Mouse (Mus musculus) heart, adult 2 months (tissue): ENCODE data around the gene Gins2. TPM values are rescaled to one million over a fixed set of nuclear protein-coding genes. Genes with fewer than 3 reads are reported as not detected.

Source experiments
- DNase-seq, 2 experiments: peaks; one replicate each; pipeline ENCODE4 v3.0.0; 2021
- H3K27ac ChIP-seq: fragments of 200-600 bp; 2 replicates; pipeline ENCODE4 v1.8.1; 2022
- H3K27me3 ChIP-seq: fragments of 200-500 bp; 2 replicates; pipeline ENCODE4 v1.6.1; 2012; ENCODE audit warnings: mild to moderate bottlenecking, low read length, inconsistent platforms, mixed read lengths; ENCODE audit not compliant: control insufficient read depth, insufficient read depth
- H3K36me3 ChIP-seq: fragments of 200-500 bp; 2 replicates; pipeline ENCODE4 v1.6.1; 2012; ENCODE audit warnings: low read length, inconsistent platforms; ENCODE audit not compliant: control insufficient read depth, insufficient read depth
- H3K4me1 ChIP-seq: fragments of 200-500 bp; 2 replicates; pipeline ENCODE4 v1.6.1; 2011; ENCODE audit warnings: low read length; ENCODE audit not compliant: control insufficient read depth, insufficient read depth
- H3K4me3 ChIP-seq: fragments of 200-600 bp; 2 replicates; pipeline ENCODE4 v1.8.1; 2022
- H3K79me2 ChIP-seq: fragments of 200-500 bp; replicated peaks from 2 replicates; pipeline ENCODE4 v1.6.1; 2012; ENCODE audit warnings: mild to moderate bottlenecking, inconsistent platforms, low read length, moderate library complexity, mixed read lengths; ENCODE audit not compliant: control insufficient read depth, insufficient read depth
- H3K9ac ChIP-seq: fragments of 200-500 bp; 2 replicates; pipeline ENCODE4 v1.6.1; 2012; ENCODE audit warnings: low read depth, mild to moderate bottlenecking, control low read depth, inconsistent platforms, low read length, mixed read lengths
- CTCF ChIP-seq: fragments of 200-600 bp; IDR thresholded peaks from 2 replicates; pipeline ENCODE4 v1.8.1; 2022; ENCODE audit warnings: antibody characterized with exemption, mild to moderate bottlenecking, moderate library complexity
- EP300 ChIP-seq: fragments of 200-500 bp; IDR thresholded peaks from 2 replicates; pipeline ENCODE4 v1.6.1; 2011; ENCODE audit warnings: low read depth, low read length, control low read depth; ENCODE audit not compliant: insufficient read depth
- POLR2A ChIP-seq: fragments of 200-500 bp; IDR thresholded peaks from 2 replicates; pipeline ENCODE4 v1.6.1; 2011; ENCODE audit warnings: mild to moderate bottlenecking, low read depth, low read length, control low read depth; ENCODE audit not compliant: insufficient read depth
- WGBS: fragments of 180-500 bp; shearing (Covaris S2); methylation state at CpG from one replicate; pipeline ENCODE4 v1.1.7; 2018; 5-methylcytosine and 5-hydroxymethylcytosine counted together
- intact Hi-C: fragments of 180-260 bp; cut with DNase I; formaldehyde crosslinking; loops from one replicate; pipeline ENCODE4 v1.15.1; 2025
- polyA plus RNA-seq: library from polyadenylated mRNA; depleted of rRNA; stranded (reverse); fragments of >200 nt; gene quantifications from 2 replicates; pipeline ENCODE4 v1.2.3, GENCODE M21; 2012
- total RNA-seq, 2 experiments: library from RNA; stranded (reverse); gene quantifications; 2 replicates each; pipeline ENCODE4 v1.2.3; 2021

Gins2 gene
- total and polyA plus RNA-seq, 3 experiments: 1.1 to 1.5 (median 1.3) TPM

DNA sequence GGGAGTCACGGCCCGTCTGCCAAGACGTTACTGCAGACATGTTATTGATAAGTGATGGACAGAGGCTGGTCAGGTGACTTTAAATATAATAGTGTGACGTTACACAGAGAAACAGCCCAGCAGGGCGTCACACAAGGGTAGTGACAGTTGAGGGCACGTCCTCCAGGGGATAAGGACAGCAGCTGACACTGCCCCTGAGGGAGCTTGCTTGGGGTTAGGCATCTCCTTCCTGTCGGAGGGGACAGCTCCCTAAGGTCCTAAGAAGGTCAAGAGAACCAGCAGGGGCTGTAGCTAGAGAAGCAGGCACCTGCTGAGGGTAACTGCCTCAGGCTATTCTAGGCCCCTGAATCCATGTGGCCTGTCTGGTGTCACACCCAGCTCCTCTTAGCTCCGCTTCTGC lies 17.5 kb downstream of the Gins2 start:
- DNase-seq: no peak
- intact Hi-C loops: no loop called here
- H3K9ac ChIP-seq: no peak overlapping the region
- H3K36me3 ChIP-seq: no peaks in the 10 kb centered on the region
- no peak overlapping the region for H3K27ac ChIP-seq
- no peak overlapping the region for H3K4me3 ChIP-seq
- H3K4me1 ChIP-seq: no peaks in the 10 kb centered on the region
- 89% methylated on average over 8 of the region's 8 CpGs for WGBS
- H3K79me2 ChIP-seq: no peaks in the 10 kb centered on the region
- TF ChIP-seq POLR2A (no peak), EP300 (no peak), CTCF (no peak)
- no peaks in the 10 kb centered on the region for H3K27me3 ChIP-seq

DNA sequence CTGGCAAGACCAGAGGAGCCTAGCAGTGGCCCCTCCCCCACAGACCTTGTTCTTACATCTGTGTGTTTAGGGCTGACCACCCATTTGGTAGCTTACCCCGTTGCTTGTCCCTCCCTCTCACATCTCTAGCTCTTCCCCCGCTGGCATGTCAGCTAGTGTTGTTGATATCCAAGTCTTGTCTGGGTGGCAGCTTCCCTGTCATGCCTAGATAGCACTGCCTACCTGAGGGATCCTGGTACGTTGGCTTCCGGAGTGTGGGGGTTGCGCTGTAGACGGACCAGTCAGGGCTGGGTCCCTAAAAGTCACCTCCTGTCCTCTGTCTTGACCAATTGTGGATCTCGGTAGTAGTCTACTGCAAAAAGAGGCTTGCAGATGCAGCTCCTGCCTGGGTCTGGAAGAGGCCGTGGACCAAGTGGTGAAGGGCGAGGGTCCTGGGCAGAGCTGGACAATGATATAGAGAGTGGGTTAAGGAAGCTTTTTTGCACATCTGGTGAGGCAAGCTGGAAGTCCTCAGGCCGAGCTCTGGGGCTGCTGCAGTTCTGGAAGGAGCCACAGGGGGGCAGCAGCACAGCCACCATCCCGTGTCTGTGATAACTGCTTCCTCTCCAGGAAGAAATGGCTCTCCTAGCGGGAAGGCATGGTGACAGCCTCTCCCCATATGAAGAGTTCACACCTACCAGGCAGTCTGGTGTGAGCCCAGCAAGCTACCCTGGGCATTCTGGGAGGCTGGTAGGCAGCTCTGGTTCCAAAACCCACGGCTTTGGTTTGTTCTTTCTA lies 19.0 kb downstream of the Gins2 start:
- Histone ChIP-seq H3K4me1 (no peaks in the 10 kb centered on the region; the same call in 1 of the 2 replicates), H3K27me3 (no peaks in the 10 kb centered on the region), H3K27ac (no peak overlapping the region), H3K4me3 (no peak overlapping the region), H3K79me2 (no peaks in the 10 kb centered on the region), H3K36me3 (no peaks in the 10 kb centered on the region), H3K9ac (no peak overlapping the region)
- peak; percentile 75 to 89 for DNase-seq
- 50% methylated on average over 13 of the region's 13 CpGs for WGBS
- TF ChIP-seq CTCF (no peak), EP300 (0 out of 2 replicates have a peak, but pooled peaks have one; percentile 11), POLR2A (no peak)
- intact Hi-C loops: no loop called here

DNA sequence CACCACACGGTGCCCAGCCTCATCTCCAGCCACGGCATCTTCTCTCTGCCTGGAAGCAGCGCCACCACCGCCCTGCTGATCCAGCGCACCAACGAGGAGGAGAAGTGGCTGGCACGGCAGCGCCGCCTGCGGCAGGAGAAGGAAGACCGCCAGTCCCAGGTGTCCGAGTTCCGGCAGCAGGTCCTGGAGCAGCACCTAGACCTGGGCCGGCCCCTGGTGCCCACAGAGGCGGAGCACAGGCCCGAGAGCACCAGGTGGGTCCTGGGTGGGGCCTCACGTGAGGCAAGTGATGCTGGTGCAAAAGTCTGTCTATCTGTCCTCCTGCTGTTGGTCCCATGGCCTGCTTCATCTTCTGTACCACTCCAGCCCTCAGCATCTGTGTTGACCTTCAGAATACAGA lies 20.0 kb downstream of the Gins2 start:
- Histone ChIP-seq H3K4me1 (peaks cover 6% of the 10 kb centered on the region), H3K27ac (no peak overlapping the region), H3K79me2 (no peaks in the 10 kb centered on the region), H3K4me3 (no peak overlapping the region), H3K9ac (no peak overlapping the region), H3K27me3 (no peaks in the 10 kb centered on the region), H3K36me3 (no peaks in the 10 kb centered on the region)
- no peak for TF ChIP-seq CTCF
- no peak for TF ChIP-seq EP300
- TF ChIP-seq POLR2A: no peak
- no peak for DNase-seq
- intact Hi-C loops: no loop called here
- WGBS: 96% methylated on average over 17 of the region's 17 CpGs

DNA sequence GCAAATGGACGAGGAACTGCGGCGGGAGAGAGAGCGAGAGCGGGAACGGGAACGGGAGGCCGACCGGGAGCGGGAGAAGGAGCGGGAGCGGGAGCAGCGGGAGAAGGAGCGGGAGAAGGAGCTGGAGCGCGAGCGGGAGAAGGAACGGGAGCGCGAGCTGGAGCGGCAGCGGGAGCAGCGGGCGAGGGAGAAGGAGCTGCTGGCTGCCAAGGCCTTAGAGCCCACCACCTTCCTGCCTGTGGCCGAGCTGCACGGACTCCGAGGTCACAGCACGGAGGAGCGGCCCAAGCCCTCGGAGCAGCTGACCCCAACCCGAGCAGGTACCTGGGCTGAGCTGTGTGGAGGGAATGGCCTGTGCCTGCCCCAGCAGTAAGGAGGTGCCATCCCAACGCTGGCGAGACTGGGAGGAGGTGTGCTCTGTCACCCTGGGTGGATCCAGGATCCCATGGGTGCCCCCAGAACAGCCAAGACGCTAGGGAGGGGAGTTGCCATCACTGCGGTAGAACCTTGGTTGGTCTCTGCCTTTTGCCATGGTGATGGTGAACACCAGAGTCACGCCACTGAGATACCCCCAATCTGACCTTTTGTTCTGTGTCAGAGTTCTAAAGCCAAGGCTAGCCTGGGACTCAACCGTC lies 20.8 kb downstream of the Gins2 start:
- Histone ChIP-seq H3K36me3 (peaks cover under 1% of the 10 kb centered on the region; the same call in 1 of the 2 replicates), H3K4me3 (no peak overlapping the region), H3K79me2 (no peaks in the 10 kb centered on the region), H3K27me3 (no peaks in the 10 kb centered on the region), H3K4me1 (peaks cover 10% of the 10 kb centered on the region), H3K27ac (no peak overlapping the region), H3K9ac (no peak overlapping the region)
- TF ChIP-seq POLR2A: no peak
- TF ChIP-seq EP300: no peak
- no peak for DNase-seq
- 96% methylated on average over 37 of the region's 37 CpGs for WGBS
- intact Hi-C loops: no loop called here

DNA sequence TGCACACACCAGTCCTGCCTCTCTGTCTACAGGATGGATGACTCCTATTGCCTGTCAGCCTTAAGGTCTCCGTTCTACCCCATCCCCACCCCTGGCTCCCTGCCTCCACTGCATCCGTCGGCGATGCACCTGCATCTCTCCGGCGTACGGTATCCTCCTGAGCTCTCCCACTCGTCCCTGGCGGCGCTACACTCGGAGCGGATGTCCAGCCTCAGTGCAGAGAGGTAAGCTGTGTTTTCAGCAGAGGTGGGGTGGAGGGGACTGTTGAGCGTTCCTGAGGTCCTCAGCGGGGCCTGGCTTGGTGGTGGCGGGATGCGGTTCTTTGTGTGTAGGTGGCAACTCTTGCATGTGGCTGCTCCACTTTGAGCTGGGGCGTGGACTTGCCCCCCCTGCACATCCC lies 21.4 kb downstream of the Gins2 start:
- peaks cover 13% of the 10 kb centered on the region for H3K4me1 ChIP-seq
- H3K4me3 ChIP-seq: no peak overlapping the region
- intact Hi-C loops: no loop called here
- DNase-seq: no peak
- no peak overlapping the region for H3K27ac ChIP-seq
- TF ChIP-seq EP300 (no peak), POLR2A (no peak), CTCF (no peak)
- WGBS: 98% methylated on average over 17 of the region's 17 CpGs
- no peaks in the 10 kb centered on the region for H3K27me3 ChIP-seq
- H3K36me3 ChIP-seq: peaks cover 2% of the 10 kb centered on the region; the same call in 1 of the 2 replicates
- no peak overlapping the region for H3K9ac ChIP-seq
- no peaks in the 10 kb centered on the region for H3K79me2 ChIP-seq

DNA sequence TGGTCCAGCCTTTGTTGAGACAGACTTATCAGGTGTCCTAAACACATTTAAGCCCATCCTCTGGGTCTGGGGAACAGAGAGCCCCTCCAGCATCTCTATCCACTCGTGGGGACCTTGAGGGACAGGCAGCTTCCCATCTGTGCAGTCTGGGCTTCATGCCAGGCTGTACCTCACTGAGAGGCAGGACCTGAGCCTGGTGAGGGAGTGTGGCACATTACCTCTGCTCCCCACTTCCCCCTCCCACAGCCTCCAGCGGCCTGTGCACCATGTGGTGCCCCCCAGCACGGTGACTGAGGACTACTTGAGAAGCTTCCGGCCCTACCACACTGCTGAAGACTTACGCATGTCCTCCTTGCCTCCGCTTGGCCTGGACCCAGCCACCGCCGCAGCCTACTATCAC lies 22.4 kb downstream of the Gins2 start:
- peaks cover 16% of the 10 kb centered on the region for H3K4me1 ChIP-seq
- H3K27ac ChIP-seq: no peak overlapping the region
- H3K4me3 ChIP-seq: no peak overlapping the region
- no peaks in the 10 kb centered on the region for H3K27me3 ChIP-seq
- no peak overlapping the region for H3K9ac ChIP-seq
- no peaks in the 10 kb centered on the region for H3K79me2 ChIP-seq
- intact Hi-C loops: no loop called here
- peaks cover 2% of the 10 kb centered on the region; the same call in 1 of the 2 replicates for H3K36me3 ChIP-seq
- TF ChIP-seq EP300 (no peak), POLR2A (no peak), CTCF (no peak)
- no peak for DNase-seq
- 91% methylated on average over 8 of the region's 8 CpGs for WGBS
